In the genomic region with DNA sequence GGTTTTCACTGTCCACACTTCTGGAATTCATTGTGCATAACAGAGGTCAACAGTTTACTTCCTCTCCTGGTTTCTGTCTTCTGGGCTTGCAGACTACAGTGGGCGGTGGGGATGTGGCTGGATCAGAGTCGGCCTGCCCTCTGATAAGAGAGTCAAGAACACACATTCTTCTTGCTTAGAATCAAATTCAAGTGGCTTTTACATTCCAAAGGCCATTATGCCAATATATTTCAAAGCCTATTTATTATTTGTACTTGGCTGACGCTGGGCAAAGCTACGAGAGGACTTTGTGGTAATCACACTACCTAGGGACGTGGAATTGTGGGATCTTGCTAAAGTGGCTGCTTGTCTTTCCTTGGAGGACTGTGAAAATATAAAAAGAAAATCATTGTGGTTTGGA, we compare ENCODE assay signal across 31 mouse cellular contexts.
DNase-seq lines count a peak whose midpoint lies in the region; ATAC-seq and TF ChIP-seq lines count a peak whose summit lies in the region.
"Had no signal": no experiment of that assay in that cellular context is flagged by ENCODE, and none has a peak within 500 bp of the region (broad histone marks: within the 10 kb centered on the region; RNA-seq: fewer than 3 reads in every experiment).

No protein-coding gene starts in this region.

- peak; percentile 29 for DNase-seq in kidney, postnatal 0 days (ENCODE audit: low spot score)
- DNase-seq in kidney, adult 9 months: no peak
- peak; percentile 13 for DNase-seq in lung, postnatal 14 days
- DNase-seq in urinary bladder, adult 18-20 months (ENCODE audit: low spot score in 2 of 2): no peak
- DNase-seq in kidney, postnatal 10 days: no peak
- DNase-seq: adrenal gland, adult 2 months; B cell, adult 2 months; cerebellum, adult 9-10 months; cerebellum, postnatal 36 days; forebrain, postnatal 0 days; gastrocnemius, postnatal 10 days; heart, adult 11 months; heart, postnatal 10 days; kidney, adult 11 months; kidney, postnatal 4 days; layer of hippocampus, postnatal 36 days; left cerebral cortex, postnatal 4 days; midbrain, embryonic 14.5 days; thymus, postnatal 4 days had no signal

- H3K9me3 ChIP-seq in kidney, postnatal 0 days (replicated peaks; ENCODE audit: low read length): no peaks in the 10 kb centered on the region
- H3K9me3 ChIP-seq in lung, embryonic 15.5 days: no peaks in the 10 kb centered on the region
- H3K9me3 ChIP-seq: embryonic facial prominence, embryonic 10.5 days; embryonic facial prominence, embryonic 15.5 days; forebrain, embryonic 12.5 days; hindbrain, embryonic 10.5 days; hindbrain, embryonic 15.5 days; kidney, embryonic 15.5 days; limb, embryonic 15.5 days had no signal

- H3K4me2 ChIP-seq in kidney, postnatal 0 days (ENCODE audit: low read length): no peak overlapping the region
- H3K4me2 ChIP-seq in lung, embryonic 15.5 days: no peak overlapping the region
- H3K4me2 ChIP-seq: embryonic facial prominence, embryonic 15.5 days; forebrain, embryonic 12.5 days; heart, embryonic 11.5 days; hindbrain, embryonic 15.5 days; kidney, embryonic 15.5 days; limb, embryonic 15.5 days had no signal

- WGBS in kidney, postnatal 0 days: 48% methylated on average over 5 of the region's 5 CpGs
- 39% methylated on average over 5 of the region's 5 CpGs for WGBS in lung, embryonic 15.5 days

- no peaks in the 10 kb centered on the region for H3K27me3 ChIP-seq in kidney, postnatal 0 days (ENCODE audit: insufficient read depth, low read length)
- no peaks in the 10 kb centered on the region for H3K27me3 ChIP-seq in lung, embryonic 15.5 days
- H3K27me3 ChIP-seq: embryonic facial prominence, embryonic 15.5 days; forebrain, embryonic 12.5 days; hindbrain, embryonic 15.5 days; kidney, embryonic 15.5 days; limb, embryonic 15.5 days had no signal

- H3K9ac ChIP-seq in kidney, postnatal 0 days (ENCODE audit: low read depth, low read length): no peak overlapping the region
- no peak overlapping the region for H3K9ac ChIP-seq in lung, embryonic 15.5 days
- H3K9ac ChIP-seq: embryonic facial prominence, embryonic 15.5 days; forebrain, embryonic 12.5 days; forebrain, postnatal 0 days; hindbrain, embryonic 15.5 days; kidney, embryonic 15.5 days; limb, embryonic 15.5 days; liver, embryonic 14.5 days had no signal

- no peak for TF ChIP-seq CTCF in kidney, postnatal 0 days (IDR thresholded peaks at IDR 0.05; ENCODE audit: low read depth)

- no peak overlapping the region for H3K27ac ChIP-seq in kidney, postnatal 0 days
- peak overlapping the region; percentile 90 for H3K27ac ChIP-seq in lung, embryonic 15.5 days
- H3K27ac ChIP-seq: embryonic facial prominence, embryonic 10.5 days; embryonic facial prominence, embryonic 15.5 days; forebrain, embryonic 12.5 days; hindbrain, embryonic 10.5 days; hindbrain, embryonic 15.5 days; kidney, embryonic 15.5 days; limb, embryonic 15.5 days; liver, embryonic 14.5 days had no signal

- ATAC-seq in kidney, postnatal 0 days (replicated peaks; ENCODE audit: low FRiP score, low read depth): no peak
- peak; percentile 88; the same call in 1 of the 2 replicates for ATAC-seq in lung, embryonic 15.5 days (ENCODE audit: borderline replicate concordance, extremely low read depth, low FRiP score, low TSS enrichment)
- ATAC-seq: activated CD4-positive, CD25-positive, alpha-beta regulatory T cell, adult 4 months; forebrain, postnatal 0 days; inflammation-experienced regulatory T-cells, adult 6 months had no signal

- H3K4me3 ChIP-seq in kidney, postnatal 0 days (replicated peaks; ENCODE audit: low read depth, low read length): no peak overlapping the region
- no peak overlapping the region for H3K4me3 ChIP-seq in lung, embryonic 15.5 days
- H3K4me3 ChIP-seq: embryonic facial prominence, embryonic 10.5 days; embryonic facial prominence, embryonic 15.5 days; forebrain, embryonic 12.5 days; hindbrain, embryonic 10.5 days; hindbrain, embryonic 15.5 days; kidney, embryonic 15.5 days; limb, embryonic 15.5 days had no signal

- H3K4me1 ChIP-seq in kidney, postnatal 0 days (replicated peaks; ENCODE audit: insufficient read depth, low read length): no peaks in the 10 kb centered on the region
- H3K4me1 ChIP-seq in lung, embryonic 15.5 days: peaks cover 10% of the 10 kb centered on the region
- H3K4me1 ChIP-seq: embryonic facial prominence, embryonic 15.5 days; forebrain, embryonic 12.5 days; hindbrain, embryonic 10.5 days; hindbrain, embryonic 15.5 days; kidney, embryonic 15.5 days; limb, embryonic 15.5 days had no signal

- H3K36me3 ChIP-seq in kidney, postnatal 0 days (ENCODE audit: insufficient read depth, low read length): no peaks in the 10 kb centered on the region
- H3K36me3 ChIP-seq in lung, embryonic 15.5 days: no peaks in the 10 kb centered on the region
- H3K36me3 ChIP-seq: embryonic facial prominence, embryonic 10.5 days; embryonic facial prominence, embryonic 15.5 days; forebrain, embryonic 12.5 days; hindbrain, embryonic 10.5 days; hindbrain, embryonic 15.5 days; kidney, embryonic 15.5 days; limb, embryonic 15.5 days had no signal

Comparison
In these comparisons a context has a peak if more than half of its experiments do, and no peak if none do; other contexts are left out.
1. DNase-seq: peak in kidney, postnatal 0 days (single experiment) and lung, postnatal 14 days (single experiment); none in kidney, adult 9 months (single experiment), urinary bladder, adult 18-20 months (0 of 2) and kidney, postnatal 10 days (single experiment).